Mouse (Mus musculus) forebrain, embryonic 11.5 days (tissue): Measurements from ENCODE around the gene 2010111I01Rik. TPM values are rescaled to one million over a fixed set of nuclear protein-coding genes. Genes with fewer than 3 reads are reported as not detected.

Source experiments
- ATAC-seq: fragments of 200-750 bp; cut with Nextera tagmentation; replicated peaks from 2 replicates; pipeline ENCODE4 v1.8.0; 2017; ENCODE audit warnings: moderate TSS enrichment; ENCODE audit not compliant: low FRiP score
- DNase-seq: peaks from one replicate; pipeline ENCODE4 v3.0.0-alpha.2; 2017; ENCODE audit warnings: low spot score
- H3K27ac ChIP-seq: fragments of 300-500 bp; sonication (generic); 2 replicates; pipeline ENCODE4 v1.5.1; 2014; ENCODE audit warnings: low read depth, low read length
- H3K27me3 ChIP-seq: fragments of 300-500 bp; sonication (generic); 2 replicates; pipeline ENCODE4 v1.6.1; 2014; ENCODE audit warnings: mild to moderate bottlenecking, low read length, mixed read lengths; ENCODE audit not compliant: control insufficient read depth, insufficient read depth
- H3K36me3 ChIP-seq: fragments of 300-500 bp; sonication (generic); 2 replicates; pipeline ENCODE4 v1.6.1; 2014; ENCODE audit warnings: mild to moderate bottlenecking, low read length, moderate library complexity, mixed read lengths; ENCODE audit not compliant: control insufficient read depth, insufficient read depth
- H3K4me1 ChIP-seq: fragments of 300-500 bp; sonication (generic); replicated peaks from 2 replicates; pipeline ENCODE4 v1.6.1; 2014; ENCODE audit warnings: low read length, mixed read lengths; ENCODE audit not compliant: control insufficient read depth, insufficient read depth
- H3K4me2 ChIP-seq: fragments of 300-500 bp; sonication (generic); 2 replicates; pipeline ENCODE4 v1.6.1; 2014; ENCODE audit warnings: low read depth, mild to moderate bottlenecking, low read length, moderate library complexity, mixed read lengths; ENCODE audit not compliant: severe bottlenecking
- H3K4me3 ChIP-seq: fragments of 300-500 bp; sonication (generic); 2 replicates; pipeline ENCODE4 v1.5.1; 2014; ENCODE audit warnings: low read depth, low read length
- H3K9ac ChIP-seq: fragments of 300-500 bp; sonication (generic); 2 replicates; pipeline ENCODE4 v1.6.1; 2014; ENCODE audit warnings: low read length
- H3K9me3 ChIP-seq: fragments of 300-500 bp; sonication (generic); 2 replicates; pipeline ENCODE4 v1.6.1; 2016; ENCODE audit warnings: low read length, mixed read lengths; ENCODE audit not compliant: control insufficient read depth
- WGBS: fragments of 180-500 bp; shearing (Covaris S2); extraction: QIAGEN DNeasy Blood & Tissue Kit; methylation state at CpG from one replicate; pipeline ENCODE4 v1.1.7; 2014; 5-methylcytosine and 5-hydroxymethylcytosine counted together
- microRNA counts: library from miRNA; unstranded; fragments of <30 nt; microRNA quantifications from one replicate; lab custom pipeline; 2015
- microRNA-seq: library from miRNA; unstranded; fragments of <30 nt; microRNA quantifications from one replicate; pipeline ENCODE4, GENCODE M21; 2016; ENCODE audit not compliant: insufficient number of aligned reads
- polyA plus RNA-seq: library from polyadenylated mRNA; unstranded; fragments of >200 nt; fragmentation: Nextera tagmentation; extraction: Ambion mirVana; gene quantifications from 2 replicates; pipeline ENCODE4 v1.2.1, GENCODE M21; 2014

Gene 2010111I01Rik
- polyA plus RNA-seq, 1 experiment from 2014 or later, result 38.9 TPM

DNA sequence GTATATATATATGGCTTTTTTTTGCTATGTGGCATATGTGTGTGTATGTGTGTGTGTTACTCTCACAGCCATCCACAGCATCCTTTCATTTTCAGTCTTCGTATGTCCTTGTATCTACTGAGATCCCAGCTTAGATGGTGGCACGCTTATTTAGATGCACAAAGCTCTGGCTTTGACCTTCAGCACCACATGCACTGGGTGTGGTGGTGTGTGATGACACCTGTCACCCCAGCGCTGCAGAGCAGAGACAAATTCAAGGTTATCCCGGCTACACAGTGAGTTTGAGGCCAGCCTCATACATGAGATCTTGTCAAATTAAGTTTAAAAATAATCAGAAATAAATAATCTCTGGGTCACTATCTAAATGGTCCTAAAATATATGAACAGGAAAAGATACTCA lies 391.4 kb downstream of the 2010111I01Rik start:
- H3K4me2 ChIP-seq, result no peak overlapping the region
- DNase-seq (no peak), ATAC-seq (no peak)
- no peaks in the 10 kb centered on the region for H3K27me3 ChIP-seq
- H3K9ac ChIP-seq, result no peak overlapping the region
- H3K4me1 ChIP-seq, result no peaks in the 10 kb centered on the region
- H3K4me3 ChIP-seq, result no peak overlapping the region
- H3K36me3 ChIP-seq, result no peaks in the 10 kb centered on the region
- 95% methylated on average over 4 of the region's 4 CpGs for WGBS
- H3K27ac ChIP-seq, result no peak overlapping the region
- H3K9me3 ChIP-seq, result no peaks in the 10 kb centered on the region

DNA sequence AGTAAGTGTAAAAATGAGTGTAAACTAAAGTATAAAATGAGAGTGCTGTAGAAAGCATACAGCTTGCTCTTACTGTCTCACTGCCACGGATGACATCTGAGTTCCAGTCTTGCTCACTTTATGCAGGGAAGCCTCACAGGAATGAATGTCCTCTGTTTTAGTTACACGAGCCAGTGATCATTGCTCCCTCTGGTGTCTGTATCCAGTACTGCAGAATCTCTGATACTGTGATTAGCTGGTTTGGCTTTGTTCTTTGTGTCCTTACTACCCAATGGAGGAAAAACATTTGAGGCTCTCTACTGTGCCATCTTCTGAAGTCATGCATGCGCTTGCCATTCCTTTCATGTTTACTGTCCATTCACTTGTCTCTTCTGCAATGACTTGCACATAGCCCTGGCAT lies 391.9 kb downstream of the 2010111I01Rik start:
- WGBS, result 37% methylated on average over 3 of the region's 3 CpGs
- DNase-seq, result peak; percentile 53

DNA sequence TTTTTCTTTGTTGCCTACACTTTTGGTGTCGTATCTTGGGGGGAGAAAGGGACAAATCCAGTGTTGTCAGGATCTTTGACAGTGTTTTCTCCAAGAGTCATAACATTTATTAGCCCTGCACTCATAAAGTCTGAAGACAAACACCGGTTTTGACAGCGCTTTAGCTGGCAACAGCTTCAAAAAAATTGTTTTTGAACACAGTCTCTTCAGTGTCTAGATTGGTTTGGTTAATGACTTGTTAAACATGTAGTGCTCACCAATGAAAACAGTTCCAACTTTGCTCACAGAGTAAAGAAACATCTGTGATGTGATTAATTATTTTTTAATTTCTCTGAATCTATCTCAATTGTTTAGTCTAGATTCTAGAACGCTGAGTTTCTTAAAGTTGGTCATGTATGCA lies 394.7 kb downstream of the 2010111I01Rik start:
- Histone ChIP-seq H3K4me2 (no peak overlapping the region), H3K9me3 (no peaks in the 10 kb centered on the region), H3K9ac (no peak overlapping the region), H3K4me1 (no peaks in the 10 kb centered on the region), H3K36me3 (no peaks in the 10 kb centered on the region), H3K27ac (no peak overlapping the region), H3K27me3 (no peaks in the 10 kb centered on the region), H3K4me3 (no peak overlapping the region)
- ATAC-seq (no peak), DNase-seq (no peak)
- WGBS, result 93% methylated on average over 4 of the region's 4 CpGs

More for the DNA sequence above, 391.9 kb downstream of the 2010111I01Rik start:
- no peaks in the 10 kb centered on the region for H3K36me3 ChIP-seq
- no peak overlapping the region for H3K27ac ChIP-seq
- no peaks in the 10 kb centered on the region for H3K27me3 ChIP-seq
- no peak overlapping the region for H3K9ac ChIP-seq
- ATAC-seq, result peak; percentile 51; the same call in 1 of the 2 replicates
- H3K4me3 ChIP-seq, result no peak overlapping the region
- H3K4me2 ChIP-seq, result no peak overlapping the region
- H3K4me1 ChIP-seq, result no peaks in the 10 kb centered on the region
- H3K9me3 ChIP-seq, result no peaks in the 10 kb centered on the region

DNA sequence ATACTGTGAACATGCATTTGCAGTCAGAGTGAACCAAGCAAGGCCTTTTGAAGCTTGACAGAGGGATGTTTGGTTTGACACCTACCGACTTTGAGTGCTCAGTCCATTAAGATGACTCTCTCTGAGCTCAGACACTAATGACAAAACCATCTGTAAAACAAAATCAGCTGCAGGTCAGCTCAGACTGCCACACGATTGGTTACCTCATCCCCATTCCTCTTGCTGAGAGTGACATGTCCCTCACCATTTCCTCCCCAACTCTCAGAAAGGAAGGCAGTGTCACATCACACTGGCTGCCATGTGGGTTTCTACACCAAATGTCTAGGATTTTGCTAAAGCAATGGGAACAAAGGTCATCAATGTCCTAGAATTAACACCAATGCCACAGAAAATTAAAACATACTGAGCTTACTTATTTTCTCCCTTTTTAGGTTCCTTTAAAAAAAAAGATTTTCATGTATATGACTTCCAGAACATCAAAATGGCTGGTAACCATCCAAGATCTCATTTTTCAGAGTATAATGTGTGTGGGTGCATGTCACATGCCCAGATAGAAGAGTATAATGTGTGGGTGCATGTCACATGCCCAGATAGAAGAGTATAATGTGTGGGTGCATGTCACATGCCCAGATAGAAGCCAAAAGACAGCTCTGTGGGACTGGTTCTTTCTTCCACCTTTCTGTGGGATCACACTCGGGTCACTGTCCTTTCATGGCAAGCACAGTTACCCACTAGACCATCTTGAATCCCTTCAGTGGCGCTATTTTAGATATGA lies 395.6 kb downstream of the 2010111I01Rik start:
- no peak overlapping the region for H3K27ac ChIP-seq
- no peaks in the 10 kb centered on the region for H3K27me3 ChIP-seq
- H3K4me1 ChIP-seq, result no peaks in the 10 kb centered on the region
- no peak overlapping the region for H3K4me3 ChIP-seq
- no peak overlapping the region for H3K4me2 ChIP-seq
- ATAC-seq (no peak), DNase-seq (no peak)
- no peak overlapping the region for H3K9ac ChIP-seq
- H3K9me3 ChIP-seq, result no peaks in the 10 kb centered on the region
- no peaks in the 10 kb centered on the region for H3K36me3 ChIP-seq
- 82% methylated on average over 4 of the region's 4 CpGs for WGBS

DNA sequence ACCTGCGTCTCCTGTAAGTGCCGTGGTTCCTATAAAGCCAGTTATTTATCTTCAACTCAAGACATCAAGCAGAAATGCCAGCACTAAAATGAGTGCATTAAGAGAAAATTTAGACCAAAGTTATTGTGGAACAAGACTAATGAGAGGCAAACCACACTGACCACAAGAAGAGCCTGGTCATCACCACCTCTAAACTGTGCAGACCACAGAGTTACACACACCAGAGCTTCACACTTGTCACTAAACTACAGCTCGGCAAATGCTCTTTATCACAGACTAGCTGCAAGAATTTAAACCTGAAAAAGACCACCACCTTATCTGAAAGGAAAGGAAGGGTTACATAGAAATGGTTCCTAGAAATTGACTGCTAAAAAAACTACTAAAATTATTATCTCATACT lies 397.1 kb downstream of the 2010111I01Rik start:
- H3K9me3 ChIP-seq, result no peaks in the 10 kb centered on the region
- no peak overlapping the region for H3K4me2 ChIP-seq
- H3K36me3 ChIP-seq, result no peaks in the 10 kb centered on the region
- H3K9ac ChIP-seq, result no peak overlapping the region
- H3K27me3 ChIP-seq, result no peaks in the 10 kb centered on the region
- H3K4me1 ChIP-seq, result no peaks in the 10 kb centered on the region
- no peak overlapping the region for H3K4me3 ChIP-seq
- no peak overlapping the region for H3K27ac ChIP-seq
- WGBS, result 93% methylated on average over 3 of the region's 3 CpGs
- DNase-seq (no peak), ATAC-seq (no peak)

DNA sequence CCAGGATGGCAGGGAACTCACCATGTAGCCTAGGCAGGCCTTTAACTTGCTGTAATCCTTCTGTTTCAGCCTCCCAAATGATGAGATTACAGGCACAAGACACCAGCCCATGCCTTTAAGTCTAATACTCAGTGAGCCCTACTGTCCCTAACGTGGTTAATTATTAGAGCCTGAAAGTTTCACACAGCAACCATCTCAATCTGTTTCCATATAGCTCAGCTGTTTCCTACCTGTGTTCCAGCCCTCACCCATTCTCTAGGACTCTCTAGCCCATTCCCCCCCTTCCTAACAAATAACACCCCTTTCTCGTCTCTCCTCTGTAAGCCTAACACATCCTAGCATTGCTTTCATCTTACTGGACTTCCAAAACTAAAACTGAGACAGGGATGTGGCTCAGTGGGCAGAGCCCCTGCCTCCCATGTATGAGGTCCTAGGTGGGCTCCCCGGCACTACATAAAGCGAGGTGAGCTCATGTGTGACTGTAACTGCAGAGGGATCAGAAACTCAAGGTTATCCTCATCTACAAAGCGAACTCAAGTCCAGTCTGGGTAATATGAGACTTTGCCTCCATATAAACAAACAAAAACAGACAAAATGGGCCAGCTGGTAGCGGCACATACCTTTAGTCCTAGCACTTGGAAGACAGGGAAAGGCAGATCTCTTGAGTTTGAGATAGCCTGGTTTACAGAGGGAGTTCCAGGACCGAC lies 408.9 kb downstream of the 2010111I01Rik start:
- ATAC-seq (no peak), DNase-seq (no peak)
- H3K4me1 ChIP-seq, result no peaks in the 10 kb centered on the region
- no peak overlapping the region for H3K9ac ChIP-seq
- no peak overlapping the region for H3K4me2 ChIP-seq
- H3K27me3 ChIP-seq, result no peaks in the 10 kb centered on the region
- H3K27ac ChIP-seq, result no peak overlapping the region
- no peak overlapping the region for H3K4me3 ChIP-seq
- no peaks in the 10 kb centered on the region for H3K9me3 ChIP-seq
- 84% methylated on average over 7 of the region's 7 CpGs for WGBS
- no peaks in the 10 kb centered on the region for H3K36me3 ChIP-seq

MicroRNA genes within 50 kb of the gene (microRNA counts, 519-probe panel; counts per million panel counts)
- 4,170 counts per million, percentile 32 among the panel's probes with 10 or more counts for microRNA mmu-miR-23b (lab: Ali Mortazavi, UCI)
- 4,814 counts per million, percentile 49 among the panel's probes with 10 or more counts for microRNA mmu-miR-24 (lab: Ali Mortazavi, UCI)
- microRNA mmu-miR-27b (lab: Ali Mortazavi, UCI), result 31.2 counts per million

Small RNA genes lying within 50 kb of the gene (microRNA-seq; reads per million reads assigned to microRNA genes)
- gene Mir23b (11,840 reads per million, percentile 94 among the genes with 10 or more reads in this experiment), gene Mir24-1 (not detected), gene Mir27b (1,306 reads per million, percentile 71 among the genes with 10 or more reads in this experiment), gene Mir3074-1 (not detected)

Other genes with a start within 250 kb of the 2010111I01Rik start
- gene Platr25, start 204.2 kb upstream of the 2010111I01Rik start, polyA plus RNA-seq, result 31.7 and 36.2 TPM in 2 replicates
- 11.7 and 13.1 TPM in 2 replicates for gene Gm5141, start 179.1 kb upstream of the 2010111I01Rik start, polyA plus RNA-seq
- gene Fbp2, start 106.5 kb upstream of the 2010111I01Rik start, polyA plus RNA-seq, result not detected in 2 replicates
- gene Fbp1, start 76.6 kb upstream of the 2010111I01Rik start, polyA plus RNA-seq, result not detected in 2 replicates